Mouse (Mus musculus) CH12.LX (cell line): ENCODE results near the gene Wdr24.

ENCODE experiments used
- CTCF ChIP-seq, 2 experiments: IDR thresholded peaks in 1 of 2; conservative IDR thresholded peaks in 1 of 2; 2 replicates each; pipeline ENCODE4 v1.5.1; 2011 to 2012; ENCODE audit warnings: low read depth in 2 of 2, low read length in 2 of 2, improper control_type of control experiment in 1 of 2, inconsistent platforms in 1 of 2, mild to moderate bottlenecking in 1 of 2, moderate library complexity in 1 of 2
- E2F4 ChIP-seq: IDR thresholded peaks from 2 replicates; pipeline ENCODE4 v1.6.1; 2011; ENCODE audit warnings: low read depth, low read length, improper control_type of control experiment; ENCODE audit not compliant: insufficient replicate concordance
- ELF1 ChIP-seq: IDR thresholded peaks from 2 replicates; pipeline ENCODE4 v1.6.1; 2014; ENCODE audit warnings: low read depth, mild to moderate bottlenecking, inconsistent platforms, low read length, improper control_type of control experiment
- HCFC1 ChIP-seq: IDR thresholded peaks from 2 replicates; pipeline ENCODE4 v1.6.1; 2012; ENCODE audit warnings: low read depth, mild to moderate bottlenecking, inconsistent platforms, low read length, improper control_type of control experiment
- MYC ChIP-seq: IDR thresholded peaks from 2 replicates; pipeline ENCODE4 v1.6.1; 2011; ENCODE audit warnings: low read depth, mild to moderate bottlenecking, improper control_type of control experiment, low read length
- POLR2A ChIP-seq: IDR thresholded peaks from 2 replicates; pipeline ENCODE4 v1.6.1; 2011; ENCODE audit warnings: low read depth, mild to moderate bottlenecking, improper control_type of control experiment, low read length
- TBP ChIP-seq: conservative IDR thresholded peaks from 2 replicates; pipeline ENCODE4 v1.6.1; 2011; ENCODE audit warnings: low read depth, low read length, improper control_type of control experiment
- TCF12 ChIP-seq: IDR thresholded peaks from 2 replicates; pipeline ENCODE4 v1.6.1; 2014; ENCODE audit warnings: low read depth, mild to moderate bottlenecking, inconsistent platforms, low read length, improper control_type of control experiment
- UBTF ChIP-seq: IDR thresholded peaks from 2 replicates; pipeline ENCODE4 v1.6.1; 2012; ENCODE audit warnings: low read depth, mild to moderate bottlenecking, inconsistent platforms, low read length, improper control_type of control experiment, moderate library complexity
- USF1 ChIP-seq: IDR thresholded peaks from 2 replicates; pipeline ENCODE4 v1.6.1; 2014; ENCODE audit warnings: low read depth, mild to moderate bottlenecking, inconsistent platforms, low read length, improper control_type of control experiment
- USF2 ChIP-seq: conservative IDR thresholded peaks from 2 replicates; pipeline ENCODE4 v1.6.1; 2011; ENCODE audit warnings: low read depth, low read length, improper control_type of control experiment
- ZC3H11A ChIP-seq: IDR thresholded peaks from 2 replicates; pipeline ENCODE4 v1.6.1; 2012; ENCODE audit warnings: low read depth, mild to moderate bottlenecking, inconsistent platforms, low read length, improper control_type of control experiment
- ZKSCAN1 ChIP-seq: IDR thresholded peaks from 2 replicates; pipeline ENCODE4 v1.6.1; 2012; ENCODE audit warnings: low read depth, inconsistent platforms, low read length, improper control_type of control experiment, borderline replicate concordance
- ZMIZ1 ChIP-seq: IDR thresholded peaks from 2 replicates; pipeline ENCODE4 v1.6.1; 2012; ENCODE audit warnings: low read depth, mild to moderate bottlenecking, inconsistent platforms, low read length, improper control_type of control experiment

DNA sequence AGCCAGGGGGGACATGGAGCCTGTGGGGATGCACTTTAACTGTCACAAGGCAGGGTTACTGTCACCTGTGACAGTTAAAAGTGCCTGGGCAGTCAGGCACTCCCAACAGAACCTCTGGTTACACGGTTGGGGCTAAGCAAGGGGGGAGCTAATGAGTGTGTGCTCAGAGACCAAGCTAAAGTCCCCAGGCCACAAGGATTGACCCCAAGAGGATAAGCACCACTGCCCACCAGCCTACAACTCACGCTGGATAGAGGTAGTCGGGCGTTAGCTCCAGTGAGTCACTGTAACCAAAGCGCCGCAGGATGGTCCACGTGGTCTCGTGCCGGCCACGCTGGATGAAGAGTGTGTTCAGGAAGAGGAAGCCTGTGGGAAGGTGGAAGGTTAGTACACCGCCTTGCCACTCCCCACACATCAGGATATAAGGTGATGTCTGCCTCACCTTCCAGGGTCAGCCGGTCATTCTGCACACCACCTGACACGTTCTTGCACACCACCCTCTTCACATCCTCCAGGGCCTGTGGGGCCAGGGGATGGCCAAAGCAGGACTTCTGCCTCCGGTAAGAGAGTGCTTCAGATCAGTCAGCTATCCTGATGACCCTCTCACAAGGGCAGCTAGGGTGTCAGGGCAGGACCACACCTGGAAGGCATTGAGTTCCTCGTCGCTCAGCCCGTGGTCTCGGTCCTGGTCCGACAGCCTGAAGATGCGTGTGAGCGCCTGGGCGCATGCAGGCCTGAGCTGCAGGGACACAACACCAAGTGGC, 17.9 kb downstream of the Wdr24 start, which contains the start of gene Gm20683:
- no peak for TF ChIP-seq TCF12
- TF ChIP-seq CTCF (conservative IDR thresholded peaks at IDR 0.05 in 1 of 2, IDR thresholded peaks at IDR 0.05 in 1 of 2; ENCODE audit: low read depth in 2 of 2, low read length in 2 of 2) = no peak
- no peak for TF ChIP-seq E2F4
- TF ChIP-seq POLR2A = no peak
- no peak for TF ChIP-seq TBP
- TF ChIP-seq HCFC1 = no peak
- no peak for TF ChIP-seq MYC
- TF ChIP-seq UBTF = no peak
- TF ChIP-seq ZC3H11A = no peak
- no peak for TF ChIP-seq ZKSCAN1
- no peak for TF ChIP-seq USF1
- no peak for TF ChIP-seq USF2
- no peak for TF ChIP-seq ZMIZ1
- TF ChIP-seq ELF1 = no peak
